Mouse (Mus musculus) lung, adult 2 months (tissue): ENCODE data around the gene Gimap3.

Source experiments
- CTCF ChIP-seq: fragments of 200-500 bp; IDR thresholded peaks from 2 replicates; pipeline ENCODE4 v1.5.1; 2011; ENCODE audit warnings: mild to moderate bottlenecking, low read length, control low read depth; ENCODE audit not compliant: insufficient read depth
- POLR2A ChIP-seq: fragments of 200-500 bp; IDR thresholded peaks from 2 replicates; pipeline ENCODE4 v1.6.1; 2011; ENCODE audit warnings: low read depth, mild to moderate bottlenecking, control low read depth, low read length, borderline replicate concordance; ENCODE audit errors: extremely low read depth

- TF ChIP-seq CTCF (no peak), POLR2A (no peak)
Observed at GRCm38 (mm10) chr6:48737053-48737452, 33.6 kb downstream of the Gimap3 start.
